Mouse (Mus musculus) heart, adult 9 months (tissue): ENCODE data around the gene Zfp691.

Source experiments
- DNase-seq, 2 experiments: peaks; one replicate each; pipeline ENCODE4 v3.0.0; 2022; ENCODE audit warnings: low spot score in 2 of 2

Zfp691 gene

GRCm38 (mm10) chr4:119173851-119174453, at the start of gene Zfp691:
Zfp691 (minus strand) TSS chr4:119174195.
- peak; percentile 98 for DNase-seq

DNA sequence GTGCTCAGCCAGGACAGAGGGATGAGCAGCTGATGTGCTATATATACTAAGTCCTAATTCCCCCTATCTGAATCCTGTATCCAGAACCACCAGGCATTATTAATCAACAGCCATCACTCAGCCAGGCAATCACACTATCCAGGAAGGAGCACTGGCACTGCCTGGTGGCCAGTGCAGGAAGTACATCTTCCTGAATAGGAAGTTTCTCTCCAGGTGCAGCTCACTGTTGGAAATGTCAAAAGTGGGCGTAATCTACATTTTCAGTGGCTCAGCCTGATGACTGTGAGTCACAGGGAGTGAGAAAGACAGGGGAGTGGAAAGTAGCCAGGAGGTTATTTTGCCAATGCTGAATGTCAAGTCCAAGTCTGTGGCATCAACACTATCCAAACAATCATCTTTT, 49.7 kb upstream of the Zfp691 start:
- no peak for DNase-seq

DNA sequence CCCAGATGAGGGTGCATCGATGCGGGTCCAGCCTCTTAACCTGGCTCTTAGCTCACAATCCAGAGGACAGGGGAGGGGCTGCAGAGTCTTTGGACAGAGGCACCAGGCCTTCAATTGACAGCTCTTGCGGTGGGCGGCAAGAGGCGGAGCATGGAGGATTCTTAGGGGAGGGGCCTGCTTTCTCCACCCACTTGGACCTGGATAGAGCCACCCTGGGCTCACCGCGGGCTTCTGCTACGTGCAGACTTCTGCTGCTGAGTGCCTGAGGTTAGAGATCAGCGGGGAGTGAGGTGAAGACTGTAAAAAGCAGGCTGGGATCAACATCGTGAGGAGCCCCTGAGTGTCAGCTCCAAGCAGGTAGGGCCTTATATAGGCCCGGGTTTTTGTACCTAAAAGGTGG, 44.2 kb upstream of the Zfp691 start, which contains the start of gene Tmem269:
Gene Tmem269 (minus strand): TSS at position 49 of the 400 bp plus-strand sequence.
- DNase-seq = no peak

- DNase-seq = no peak
Observed at GRCm38 (mm10) chr4:119216667-119217066, 42.7 kb upstream of the Zfp691 start.

DNA sequence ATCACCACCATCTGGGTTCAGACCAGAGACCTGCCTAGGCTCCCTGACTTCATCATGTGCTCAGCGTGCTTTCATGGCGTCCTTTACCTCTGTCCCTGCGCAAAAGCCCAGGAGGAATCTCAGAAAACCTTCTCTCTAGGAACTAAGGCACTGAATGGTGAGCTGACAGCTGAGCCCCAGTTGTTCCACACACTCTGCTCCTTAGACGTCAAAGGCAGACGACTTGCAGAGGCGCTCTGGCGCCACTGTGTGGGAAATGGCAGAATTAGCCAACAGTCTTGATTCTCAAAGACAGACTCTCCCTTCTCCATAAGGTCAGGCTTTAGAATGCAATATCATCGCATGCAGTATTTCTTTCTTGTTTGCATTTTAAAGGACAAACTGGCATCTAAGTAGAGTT, 30.7 kb upstream of the Zfp691 start:
- no peak for DNase-seq

DNA sequence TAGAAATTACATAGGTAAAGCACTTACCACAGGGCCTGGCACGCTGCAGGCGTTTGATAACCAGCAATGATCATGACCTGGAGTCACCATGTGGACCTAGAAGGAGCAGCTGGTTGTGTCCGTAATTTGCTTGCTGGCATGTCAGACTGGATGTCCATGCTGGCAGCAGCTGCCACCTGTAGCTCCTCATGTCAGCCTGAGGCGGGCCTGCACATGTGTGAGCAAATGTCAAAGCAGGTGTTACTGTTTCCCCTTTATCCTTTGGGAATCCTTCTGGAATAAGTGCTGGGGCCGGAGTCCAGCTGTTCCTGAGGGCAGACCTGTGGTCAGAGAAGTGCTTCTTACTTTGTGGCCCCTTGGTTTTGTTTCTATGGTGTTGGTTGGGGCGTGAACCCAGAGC, 24.1 kb upstream of the Zfp691 start:
- DNase-seq = no peak

- no peak for DNase-seq
Observed at GRCm38 (mm10) chr4:119195582-119196320, 21.8 kb upstream of the Zfp691 start.

GRCm38 (mm10) chr4:119194909-119195581, 21.1 kb upstream of the Zfp691 start, which contains the start of gene Svbp:
Svbp (plus strand) TSS chr4:119195306.
- DNase-seq = peak; percentile 79 to 82

DNA sequence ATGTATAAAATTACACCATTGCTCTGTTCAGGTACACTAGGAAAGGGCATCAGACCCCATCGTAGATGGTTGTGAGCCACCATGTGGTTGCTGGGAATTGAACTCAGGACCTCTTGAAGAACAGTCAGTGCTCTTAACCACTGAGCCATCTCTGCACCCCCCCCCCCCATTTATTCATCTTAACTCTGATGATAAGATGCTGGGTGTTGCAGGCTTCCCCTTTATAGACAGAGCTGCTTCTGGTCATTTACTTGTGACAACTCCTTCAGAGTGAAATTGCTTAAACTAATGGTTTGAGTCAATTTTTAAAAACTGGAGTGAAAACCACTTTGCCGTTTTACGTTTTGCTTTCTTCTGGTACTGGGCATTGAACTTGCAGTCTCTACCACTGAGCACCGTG, 18.8 kb upstream of the Zfp691 start:
- DNase-seq = no peak

DNA sequence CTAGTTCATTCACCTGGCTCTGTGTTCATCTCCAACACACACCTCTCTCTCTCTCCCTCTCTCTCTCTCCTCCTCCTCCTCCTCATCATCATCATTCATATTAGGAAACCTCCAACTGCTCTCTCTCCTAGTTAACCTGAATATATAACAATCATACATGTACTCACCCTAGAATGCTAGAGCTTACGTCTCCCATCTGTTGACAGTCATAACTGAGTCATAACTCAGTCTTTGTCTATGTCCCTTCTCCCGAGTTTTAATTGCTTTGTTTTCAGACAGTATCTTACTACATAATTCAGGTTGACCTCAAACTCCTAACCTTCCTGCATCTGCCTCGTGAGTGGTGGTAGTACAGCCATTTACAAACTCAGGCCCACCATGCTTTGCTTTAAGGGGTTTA, 17.3 kb upstream of the Zfp691 start:
- no peak for DNase-seq

DNA sequence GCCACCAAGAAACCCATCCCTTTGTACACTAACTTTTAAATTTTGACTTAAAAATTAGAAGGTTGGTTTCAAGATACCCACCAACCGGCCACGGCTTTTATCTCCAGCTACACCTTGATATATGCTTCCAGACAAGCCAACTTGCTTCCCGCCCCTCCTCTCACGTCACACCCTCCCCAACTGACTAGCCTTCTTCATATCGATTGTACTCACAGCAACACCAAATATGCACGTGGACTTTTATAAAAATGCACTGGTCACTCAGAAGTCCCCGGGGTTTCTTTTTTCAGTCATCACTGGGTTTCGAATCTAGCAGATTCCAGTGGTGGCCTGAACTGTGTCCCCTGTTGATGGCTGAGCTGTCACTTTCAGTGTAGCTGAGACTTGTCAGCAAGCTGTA, 16.6 kb upstream of the Zfp691 start:
- no peak for DNase-seq

GRCm38 (mm10) chr4:119189864-119190263, 15.9 kb upstream of the Zfp691 start, which contains the start of gene Ermap:
Ermap (minus strand) TSS chr4:119190011.
- DNase-seq = no peak

- no peak for DNase-seq
Observed at GRCm38 (mm10) chr4:119189392-119189791, 15.4 kb upstream of the Zfp691 start.

- no peak for DNase-seq
Observed at GRCm38 (mm10) chr4:119188060-119188785, 14.2 kb upstream of the Zfp691 start.

- no peak for DNase-seq
Observed at GRCm38 (mm10) chr4:119185771-119186170, 11.8 kb upstream of the Zfp691 start.

GRCm38 (mm10) chr4:119183525-119183924, 9.5 kb upstream of the Zfp691 start:
- DNase-seq = no peak

DNA sequence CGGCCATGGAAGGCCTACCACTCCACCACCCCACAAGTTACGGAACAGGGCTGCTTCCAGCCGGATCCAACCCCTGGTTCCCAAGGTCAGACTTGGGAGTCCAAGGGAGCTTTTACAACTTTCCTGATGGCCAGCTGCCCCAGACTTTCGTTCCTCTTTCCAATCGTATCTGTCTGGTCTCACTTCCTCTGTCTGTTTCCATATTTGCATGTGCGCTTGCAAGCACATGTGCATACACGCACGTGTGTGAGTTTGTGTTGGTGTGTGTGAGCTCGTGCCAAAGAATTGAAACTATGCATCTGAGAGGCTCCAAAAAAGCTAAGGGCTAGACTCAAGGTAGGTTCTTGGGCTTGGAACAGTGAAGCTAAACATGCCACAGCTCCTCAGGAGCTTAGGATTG, 7.5 kb upstream of the Zfp691 start:
- DNase-seq = peak in 1 of 2 experiments; percentile 39

DNA sequence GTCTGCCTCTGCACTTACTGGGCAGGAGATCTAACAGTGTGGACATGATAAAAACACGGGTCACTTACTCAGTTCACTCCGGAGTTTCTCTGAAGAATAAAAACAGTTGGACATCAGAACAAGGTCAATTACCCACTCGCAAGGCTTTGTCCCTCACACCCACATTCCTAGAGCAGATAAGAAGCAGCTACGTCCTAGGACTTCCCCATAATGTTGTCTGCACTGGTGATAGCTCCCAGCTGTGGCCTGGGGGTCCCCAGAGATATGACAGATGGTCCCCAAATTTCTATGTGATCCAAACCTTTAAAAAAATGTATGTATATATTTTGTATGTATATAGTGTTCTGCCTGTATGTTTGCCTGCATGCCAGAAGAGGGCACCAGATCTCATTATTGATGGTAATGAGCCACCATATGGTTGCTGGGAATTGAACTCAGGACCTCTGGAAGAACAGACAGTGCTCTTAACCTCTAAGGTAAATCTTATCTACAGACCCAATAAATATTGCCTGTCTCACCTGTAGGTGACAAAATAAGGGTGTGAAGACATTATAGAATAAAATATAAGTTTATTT, 6.2 kb upstream of the Zfp691 start:
- DNase-seq = no peak

GRCm38 (mm10) chr4:119178331-119178730, 4.3 kb upstream of the Zfp691 start:
- DNase-seq = peak; percentile 40 to 62

GRCm38 (mm10) chr4:119177702-119178101, 3.7 kb upstream of the Zfp691 start:
- DNase-seq = peak; percentile 43 to 52

DNA sequence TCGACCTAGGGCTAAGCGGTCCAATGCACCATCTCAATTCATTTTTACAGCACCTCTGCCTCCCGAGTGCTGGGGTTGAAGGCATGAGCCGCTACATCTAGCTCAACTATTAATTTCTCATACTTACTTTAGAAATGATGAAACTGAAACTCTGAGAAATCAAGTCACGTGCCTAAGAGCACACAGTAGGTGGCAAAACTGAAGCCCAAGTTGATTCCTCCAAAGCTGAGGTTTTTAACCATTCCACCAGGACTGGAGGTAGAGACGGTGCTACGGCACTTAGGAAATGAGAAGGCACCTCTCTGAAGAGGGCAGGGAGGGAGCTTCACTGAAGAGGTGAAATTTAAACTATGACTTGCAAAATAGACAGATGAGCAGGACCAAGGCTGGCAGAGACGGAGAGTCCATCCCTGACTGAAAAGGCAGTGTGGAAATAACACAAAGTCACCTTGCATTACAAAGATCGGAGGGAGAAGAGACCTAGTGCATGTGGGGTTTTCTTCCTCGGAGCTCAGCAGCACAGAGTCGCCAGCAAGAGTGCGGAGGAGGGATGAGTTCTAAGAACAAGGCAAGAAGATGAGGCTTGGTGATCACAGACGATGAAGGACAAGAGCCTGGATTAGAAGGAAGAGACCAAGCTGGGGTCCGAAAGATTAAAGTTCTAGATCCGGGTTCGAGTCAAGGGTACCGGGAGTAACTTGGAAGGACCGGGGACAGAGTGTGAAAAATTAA, 910 bp downstream of the Zfp691 start:
- no peak for DNase-seq
